Mouse (Mus musculus) liver, postnatal 0 days (tissue): ENCODE data around the gene Fgf15. TPM values are rescaled to one million over a fixed set of nuclear protein-coding genes. Genes with fewer than 3 reads are reported as not detected.

Experiments
- ATAC-seq: fragments of 200-750 bp; cut with Nextera tagmentation; 2 replicates; pipeline ENCODE4 v1.8.0; 2017; ENCODE audit warnings: mild to moderate bottlenecking, moderate library complexity
- DNase-seq: peaks from one replicate; pipeline ENCODE4 v3.0.0-alpha.2; 2016
- H3K27ac ChIP-seq: fragments of 300-500 bp; sonication (generic); 2 replicates; pipeline ENCODE4 v1.5.1; 2014; ENCODE audit warnings: antibody characterized with exemption, moderate library complexity, mild to moderate bottlenecking, low read depth
- H3K27me3 ChIP-seq: fragments of 300-500 bp; sonication (generic); 2 replicates; pipeline ENCODE4 v1.6.1; 2014; ENCODE audit warnings: low read length, control low read depth, mixed read lengths; ENCODE audit not compliant: insufficient read depth
- H3K36me3 ChIP-seq: fragments of 300-500 bp; sonication (generic); replicated peaks from 2 replicates; pipeline ENCODE4 v1.6.1; 2014; ENCODE audit warnings: mild to moderate bottlenecking, control low read depth, low read length, moderate library complexity, mixed read lengths; ENCODE audit not compliant: insufficient read depth
- H3K4me1 ChIP-seq: fragments of 300-500 bp; sonication (generic); 2 replicates; pipeline ENCODE4 v1.6.1; 2014; ENCODE audit warnings: antibody characterized with exemption, mild to moderate bottlenecking, control low read depth; ENCODE audit not compliant: insufficient read depth
- H3K4me2 ChIP-seq: fragments of 300-500 bp; sonication (generic); 2 replicates; pipeline ENCODE4 v1.6.1; 2014; ENCODE audit warnings: low read depth, mild to moderate bottlenecking, low read length, moderate library complexity, mixed read lengths
- H3K4me3 ChIP-seq: fragments of 300-500 bp; sonication (generic); 2 replicates; pipeline ENCODE4 v1.5.1; 2014; ENCODE audit warnings: low read depth, low read length
- H3K9ac ChIP-seq: fragments of 300-500 bp; sonication (generic); replicated peaks from 2 replicates; pipeline ENCODE4 v1.6.1; 2014; ENCODE audit warnings: mild to moderate bottlenecking, moderate library complexity
- H3K9me3 ChIP-seq: fragments of 300-500 bp; sonication (generic); 2 replicates; pipeline ENCODE4 v1.6.1; 2016; ENCODE audit warnings: mild to moderate bottlenecking, control low read depth, low read length, mixed read lengths
- CTCF ChIP-seq: sonication (generic); IDR thresholded peaks from 2 replicates; pipeline ENCODE4 v1.5.1; 2016; ENCODE audit warnings: antibody characterized with exemption, low read depth
- EP300 ChIP-seq: IDR thresholded peaks from 2 replicates; pipeline ENCODE4 v1.6.1; 2016; ENCODE audit warnings: antibody characterized with exemption, low read depth, mild to moderate bottlenecking
- WGBS: fragments of 180-500 bp; shearing (Covaris S2); extraction: QIAGEN DNeasy Blood & Tissue Kit; methylation state at CpG from one replicate; pipeline ENCODE4 v1.1.7; 2014; ENCODE audit not compliant: insufficient replicate concordance; 5-methylcytosine and 5-hydroxymethylcytosine counted together
- polyA plus RNA-seq: library from polyadenylated mRNA; unstranded; fragments of >200 nt; fragmentation: Nextera tagmentation; extraction: Ambion mirVana; gene quantifications from 2 replicates; pipeline ENCODE4 v1.2.1, GENCODE M21; 2015

Fgf15 gene
- polyA plus RNA-seq, 1 experiment from 2014 or later, result not detected

DNA sequence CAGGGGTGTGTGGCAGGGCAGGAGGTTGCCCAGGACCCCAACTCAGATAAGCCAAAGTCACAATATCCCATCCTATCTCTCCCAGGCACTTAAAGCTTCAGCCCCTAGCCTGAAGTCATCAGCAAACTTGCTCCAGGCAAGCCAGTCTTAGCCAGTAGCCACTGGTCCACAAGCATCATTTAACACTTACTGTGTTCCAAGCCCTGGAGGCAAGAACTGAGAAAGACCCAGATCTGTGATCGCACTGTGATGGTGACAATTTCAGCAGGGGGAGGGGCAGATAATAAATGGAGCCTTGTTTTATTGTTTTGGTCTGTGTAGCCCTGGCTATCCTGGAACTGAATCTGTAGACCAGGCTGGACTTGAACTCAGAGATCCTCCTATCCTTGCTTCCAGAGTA, 37.6 kb upstream of the Fgf15 start:
- ATAC-seq, result no peak
- Histone ChIP-seq H3K4me1 (no peaks in the 10 kb centered on the region), H3K4me2 (no peak overlapping the region), H3K4me3 (no peak overlapping the region), H3K27ac (no peak overlapping the region), H3K9me3 (no peaks in the 10 kb centered on the region), H3K9ac (no peak overlapping the region), H3K27me3 (peaks cover 44% of the 10 kb centered on the region), H3K36me3 (no peaks in the 10 kb centered on the region)
- no peak for TF ChIP-seq CTCF
- no peak for TF ChIP-seq EP300
- 80% methylated on average over 1 of the region's 1 CpGs for WGBS
- no peak for DNase-seq

DNA sequence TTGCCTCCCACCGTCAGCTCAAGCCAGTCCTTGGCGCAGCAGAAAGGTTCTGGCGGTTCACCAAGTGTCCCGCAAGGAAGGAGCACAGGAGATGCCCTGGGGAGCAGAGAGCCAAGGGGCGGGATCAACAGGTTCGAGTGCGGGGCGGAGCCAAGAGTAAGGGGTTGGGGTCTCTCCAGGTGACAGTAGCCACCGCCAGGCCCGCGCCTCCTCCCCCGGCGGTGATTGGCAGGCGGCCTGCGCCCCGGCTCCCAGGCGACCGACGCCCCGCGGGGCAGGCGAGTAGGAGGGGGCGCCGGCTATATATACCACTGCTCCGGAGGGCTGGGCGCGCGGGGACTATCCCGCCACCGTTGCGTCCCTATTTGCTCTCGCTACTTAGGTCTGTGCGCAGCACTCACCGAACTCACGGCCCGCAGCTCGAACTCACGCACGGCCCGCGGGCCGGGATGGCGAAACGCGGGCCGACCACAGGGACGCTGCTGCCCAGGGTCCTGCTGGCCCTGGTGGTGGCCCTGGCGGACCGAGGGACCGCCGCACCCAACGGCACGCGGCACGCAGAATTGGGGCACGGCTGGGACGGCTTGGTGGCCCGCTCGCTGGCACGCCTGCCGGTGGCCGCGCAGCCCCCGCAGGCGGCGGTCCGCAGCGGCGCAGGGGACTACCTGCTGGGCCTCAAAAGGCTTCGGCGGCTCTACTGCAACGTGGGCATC, 35.1 kb upstream of the Fgf15 start:
- Histone ChIP-seq H3K4me2 (no peak overlapping the region), H3K27me3 (peaks cover 67% of the 10 kb centered on the region), H3K4me1 (no peaks in the 10 kb centered on the region), H3K9me3 (no peaks in the 10 kb centered on the region), H3K27ac (no peak overlapping the region), H3K9ac (no peak overlapping the region), H3K36me3 (no peaks in the 10 kb centered on the region), H3K4me3 (no peak overlapping the region)
- DNase-seq (no peak), ATAC-seq (no peak)
- TF ChIP-seq CTCF (no peak), EP300 (no peak)
- WGBS, result 4% methylated on average over 61 of the region's 72 CpGs

- no peaks in the 10 kb centered on the region for H3K36me3 ChIP-seq
- H3K4me3 ChIP-seq, result no peak overlapping the region
- H3K9me3 ChIP-seq, result no peaks in the 10 kb centered on the region
- WGBS, result 4% methylated on average over 22 of the region's 28 CpGs
- H3K4me2 ChIP-seq, result no peak overlapping the region
- no peaks in the 10 kb centered on the region for H3K4me1 ChIP-seq
- H3K9ac ChIP-seq, result no peak overlapping the region
- ATAC-seq (no peak), DNase-seq (no peak)
- peaks cover 69% of the 10 kb centered on the region for H3K27me3 ChIP-seq
- TF ChIP-seq EP300, result no peak
- H3K27ac ChIP-seq, result no peak overlapping the region
Measured at GRCm38 (mm10) chr7:144861769-144862070, 34.6 kb upstream of the Fgf15 start.

- Histone ChIP-seq H3K4me1 (no peaks in the 10 kb centered on the region), H3K9me3 (no peaks in the 10 kb centered on the region), H3K4me3 (no peak overlapping the region), H3K4me2 (no peak overlapping the region), H3K9ac (no peak overlapping the region), H3K27me3 (peaks cover 73% of the 10 kb centered on the region), H3K36me3 (no peaks in the 10 kb centered on the region), H3K27ac (no peak overlapping the region)
- DNase-seq, result no peak
- 4% methylated on average over 15 of the region's 15 CpGs for WGBS
- no peak for TF ChIP-seq CTCF
- TF ChIP-seq EP300, result no peak
- no peak for ATAC-seq
Measured at GRCm38 (mm10) chr7:144862126-144862525, 34.2 kb upstream of the Fgf15 start.

DNA sequence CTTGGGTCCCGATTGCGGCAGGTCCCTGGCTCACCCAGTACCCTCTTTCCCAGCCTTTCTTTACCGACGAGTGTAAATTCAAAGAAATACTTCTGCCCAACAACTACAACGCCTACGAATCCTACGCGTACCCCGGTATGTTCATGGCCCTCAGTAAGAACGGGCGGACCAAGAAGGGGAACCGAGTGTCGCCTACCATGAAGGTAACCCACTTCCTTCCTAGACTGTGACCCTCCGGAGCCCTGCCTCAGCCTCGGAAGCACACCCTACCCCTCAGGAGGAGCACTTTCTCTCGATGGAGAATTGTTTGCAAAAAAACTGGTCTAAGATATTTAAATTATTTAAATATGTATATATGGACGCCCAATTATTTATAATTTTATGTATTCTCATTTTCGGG, 33.6 kb upstream of the Fgf15 start:
- no peak overlapping the region for H3K27ac ChIP-seq
- H3K4me1 ChIP-seq, result no peaks in the 10 kb centered on the region
- TF ChIP-seq EP300, result no peak
- TF ChIP-seq CTCF, result no peak
- peaks cover 76% of the 10 kb centered on the region for H3K27me3 ChIP-seq
- ATAC-seq, result no peak
- H3K36me3 ChIP-seq, result no peaks in the 10 kb centered on the region
- no peak overlapping the region for H3K4me2 ChIP-seq
- 2% methylated on average over 18 of the region's 18 CpGs for WGBS
- H3K9ac ChIP-seq, result no peak overlapping the region
- H3K9me3 ChIP-seq, result no peaks in the 10 kb centered on the region
- no peak for DNase-seq
- H3K4me3 ChIP-seq, result no peak overlapping the region

DNA sequence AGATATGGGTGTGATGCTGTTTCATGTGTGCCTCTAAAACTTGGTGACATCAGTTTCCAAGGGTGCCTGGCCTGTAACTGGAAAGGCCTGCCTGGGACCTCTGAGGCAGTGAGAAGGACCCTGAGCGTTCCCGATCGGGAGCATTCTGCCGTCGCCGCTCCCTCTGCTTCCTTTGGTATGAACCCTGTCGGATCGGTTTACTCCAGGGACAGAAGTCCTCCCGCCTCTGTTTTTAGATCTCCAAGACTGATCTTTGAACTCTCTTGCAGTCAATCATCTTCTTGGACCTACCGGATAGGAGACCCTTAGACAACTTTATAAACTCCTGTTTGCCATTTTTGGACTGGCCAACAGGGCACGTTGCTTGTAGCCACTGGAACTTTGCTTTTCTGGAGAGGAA, 33.1 kb upstream of the Fgf15 start:
- 5% methylated on average over 11 of the region's 11 CpGs for WGBS
- DNase-seq (no peak), ATAC-seq (no peak)
- Histone ChIP-seq H3K36me3 (no peaks in the 10 kb centered on the region), H3K27ac (no peak overlapping the region), H3K4me1 (no peaks in the 10 kb centered on the region), H3K9me3 (no peaks in the 10 kb centered on the region), H3K9ac (no peak overlapping the region), H3K4me3 (no peak overlapping the region), H3K4me2 (no peak overlapping the region), H3K27me3 (peaks cover 76% of the 10 kb centered on the region)
- TF ChIP-seq EP300 (no peak), CTCF (no peak)

- Histone ChIP-seq H3K9ac (no peak overlapping the region), H3K27ac (no peak overlapping the region), H3K36me3 (no peaks in the 10 kb centered on the region), H3K27me3 (peaks cover 76% of the 10 kb centered on the region), H3K9me3 (no peaks in the 10 kb centered on the region), H3K4me3 (no peak overlapping the region), H3K4me2 (no peak overlapping the region), H3K4me1 (no peaks in the 10 kb centered on the region)
- ATAC-seq, result no peak
- DNase-seq, result no peak
- 59% methylated on average over 3 of the region's 3 CpGs for WGBS
- TF ChIP-seq CTCF (no peak), EP300 (no peak)
Measured at GRCm38 (mm10) chr7:144864160-144864670, 32.1 kb upstream of the Fgf15 start.
